Mouse (Mus musculus) lung, postnatal 0 days (tissue): ENCODE data around the gene Guca1b. TPM values are rescaled to one million over a fixed set of nuclear protein-coding genes. Genes with fewer than 3 reads are reported as not detected.
A peak's percentile ranks its signal among the peaks of the same experiment; 100 is the strongest.

Source experiments
- ATAC-seq: fragments of 200-750 bp; cut with Nextera tagmentation; 2 replicates; pipeline ENCODE4 v1.8.0; 2017; ENCODE audit warnings: moderate library complexity
- DNase-seq: peaks from one replicate; pipeline ENCODE4 v3.0.0-alpha.2; 2016; ENCODE audit warnings: low spot score
- H3K27ac ChIP-seq: fragments of 300-500 bp; sonication (generic); 2 replicates; pipeline ENCODE4 v1.5.1; 2014; ENCODE audit warnings: antibody characterized with exemption, mild to moderate bottlenecking, low read length, mixed read lengths
- H3K27me3 ChIP-seq: fragments of 300-500 bp; sonication (generic); replicated peaks from 2 replicates; pipeline ENCODE4 v1.6.1; 2014; ENCODE audit warnings: low read length, mixed read lengths; ENCODE audit not compliant: insufficient read depth
- H3K36me3 ChIP-seq: fragments of 300-500 bp; sonication (generic); 2 replicates; pipeline ENCODE4 v1.6.1; 2014; ENCODE audit warnings: low read length, mixed read lengths; ENCODE audit not compliant: insufficient read depth
- H3K4me1 ChIP-seq: fragments of 300-500 bp; sonication (generic); 2 replicates; pipeline ENCODE4 v1.6.1; 2014; ENCODE audit warnings: antibody characterized with exemption, low read depth, low read length, mixed read lengths; ENCODE audit not compliant: insufficient read depth
- H3K4me2 ChIP-seq: fragments of 300-500 bp; sonication (generic); replicated peaks from 2 replicates; pipeline ENCODE4 v1.6.1; 2014; ENCODE audit warnings: low read depth, mild to moderate bottlenecking, low read length, moderate library complexity, mixed read lengths
- H3K4me3 ChIP-seq: fragments of 300-500 bp; sonication (generic); 2 replicates; pipeline ENCODE4 v1.5.1; 2014; ENCODE audit warnings: low read depth, low read length
- H3K9ac ChIP-seq: fragments of 300-500 bp; sonication (generic); replicated peaks from 2 replicates; pipeline ENCODE4 v1.6.1; 2014; ENCODE audit warnings: low read depth, mild to moderate bottlenecking
- H3K9me3 ChIP-seq: fragments of 300-500 bp; sonication (generic); 2 replicates; pipeline ENCODE4 v1.6.1; 2016; ENCODE audit warnings: low read length, mixed read lengths
- CTCF ChIP-seq: IDR thresholded peaks from 2 replicates; pipeline ENCODE4 v1.5.1; 2016; ENCODE audit warnings: antibody characterized with exemption, mild to moderate bottlenecking
- EP300 ChIP-seq: IDR thresholded peaks from 2 replicates; pipeline ENCODE4 v1.6.1; 2016; ENCODE audit warnings: antibody characterized with exemption, mild to moderate bottlenecking, control low read depth
- WGBS: fragments of 180-500 bp; shearing (Covaris S2); extraction: QIAGEN DNeasy Blood & Tissue Kit; methylation state at CpG from one replicate; pipeline ENCODE4 v1.1.7; 2014; 5-methylcytosine and 5-hydroxymethylcytosine counted together
- polyA plus RNA-seq: library from polyadenylated mRNA; unstranded; fragments of >200 nt; fragmentation: Nextera tagmentation; extraction: Ambion mirVana; gene quantifications from 2 replicates; pipeline ENCODE4 v1.2.1, GENCODE M21; 2015

Guca1b gene
- polyA plus RNA-seq = 0.23 and 0.43 TPM in 2 replicates

DNA sequence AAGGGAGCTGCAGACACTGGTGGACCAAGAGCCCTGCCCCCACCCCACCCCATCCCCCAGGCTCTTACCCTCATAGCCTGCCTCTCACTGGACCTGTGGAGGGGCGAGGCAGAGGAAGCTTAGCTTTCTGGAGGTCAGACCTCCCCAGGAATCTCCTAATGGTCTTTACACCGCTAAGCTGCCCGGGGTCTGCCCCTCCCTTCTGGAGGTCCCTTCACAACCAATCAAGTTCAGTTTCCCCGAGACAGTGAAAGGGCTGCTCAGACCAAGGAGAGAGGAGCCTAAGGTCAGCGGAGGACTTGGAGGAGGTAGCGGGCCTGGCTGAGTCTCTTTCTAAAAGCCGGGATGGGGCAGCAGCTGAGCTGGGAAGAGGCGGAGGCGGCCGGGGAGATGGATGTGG, at the start of gene Guca1b:
TSS of gene Guca1b (plus strand) at position 249 of the 400 bp plus-strand sequence.
- Histone ChIP-seq H3K4me1 (no peaks in the 10 kb centered on the region), H3K4me2 (no peak within 1 kb of the TSS), H3K4me3 (no peak within 1 kb of the TSS), H3K9ac (no peak within 1 kb of the TSS), H3K36me3 (no peaks in the 10 kb centered on the region), H3K27me3 (no peaks in the 10 kb centered on the region), H3K27ac (no peak within 1 kb of the TSS), H3K9me3 (no peaks in the 10 kb centered on the region)
- DNase-seq (no peak), ATAC-seq (no peak)
- 41% methylated on average over 10 of the region's 10 CpGs for WGBS
- no peak for TF ChIP-seq EP300
- TF ChIP-seq CTCF = no peak

DNA sequence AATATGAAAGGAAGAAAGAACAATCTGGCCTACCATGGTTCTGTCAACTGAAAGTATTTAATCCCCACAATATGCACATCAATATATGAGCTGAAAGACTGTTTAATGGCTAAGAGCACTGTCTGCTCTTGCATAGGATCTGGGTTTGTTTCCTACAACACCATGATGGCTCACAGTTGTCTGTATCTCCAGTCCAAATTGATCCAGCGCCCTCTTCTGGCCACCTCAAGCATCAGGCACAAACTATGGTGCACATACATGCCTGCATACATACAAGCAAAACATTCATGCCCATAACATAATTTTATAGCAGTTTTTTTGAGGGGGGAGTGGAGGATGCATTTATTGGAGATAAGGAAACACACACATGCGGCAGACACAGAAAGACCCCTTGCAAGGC, 42.1 kb upstream of the Guca1b start:
- peaks cover 25% of the 10 kb centered on the region for H3K36me3 ChIP-seq
- no peak for TF ChIP-seq EP300
- TF ChIP-seq CTCF = peak; percentile 23; the same call in 1 of the 2 replicates
- H3K9ac ChIP-seq = no peak overlapping the region
- H3K4me1 ChIP-seq = no peaks in the 10 kb centered on the region
- H3K27ac ChIP-seq = no peak overlapping the region
- H3K9me3 ChIP-seq = no peaks in the 10 kb centered on the region
- WGBS = 85% methylated on average over 2 of the region's 2 CpGs
- H3K4me2 ChIP-seq = no peak overlapping the region
- no peak for ATAC-seq
- no peak for DNase-seq
- H3K27me3 ChIP-seq = no peaks in the 10 kb centered on the region
- H3K4me3 ChIP-seq = no peak overlapping the region

DNA sequence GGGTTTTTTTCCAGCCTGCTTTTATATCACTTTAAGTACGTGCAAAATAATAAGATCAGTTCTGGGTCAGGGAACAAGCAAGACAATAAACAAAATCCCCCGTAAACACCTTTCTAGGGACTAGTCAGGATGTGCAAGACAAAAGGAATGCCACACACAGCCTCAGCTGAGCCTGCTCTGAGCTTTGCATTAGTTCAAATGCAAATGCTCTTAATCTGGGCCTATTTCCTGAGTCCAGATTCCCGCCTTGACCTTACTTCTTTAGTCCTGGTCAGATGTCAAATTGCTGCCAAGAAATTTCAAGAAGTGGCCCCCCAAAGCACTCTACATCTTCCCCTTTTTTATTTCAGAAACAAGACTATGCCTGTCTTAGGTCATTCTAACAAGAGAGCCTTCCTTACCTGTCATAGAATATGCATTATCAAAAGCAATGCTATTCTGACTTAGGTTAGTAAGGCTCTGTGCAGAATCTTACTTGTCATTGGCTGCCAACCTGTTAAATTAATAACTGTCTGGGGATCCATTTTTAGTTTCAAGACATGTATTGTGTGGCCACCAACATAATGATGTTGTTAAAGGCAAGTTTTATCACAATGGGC, 35.4 kb upstream of the Guca1b start:
- no peak overlapping the region for H3K4me2 ChIP-seq
- DNase-seq (no peak), ATAC-seq (no peak)
- TF ChIP-seq CTCF (no peak), EP300 (no peak)
- peaks cover 50% of the 10 kb centered on the region for H3K36me3 ChIP-seq
- no peaks in the 10 kb centered on the region for H3K4me1 ChIP-seq
- no peak overlapping the region for H3K9ac ChIP-seq
- peaks cover 5% of the 10 kb centered on the region for H3K9me3 ChIP-seq
- H3K27me3 ChIP-seq = no peaks in the 10 kb centered on the region
- no peak overlapping the region for H3K4me3 ChIP-seq
- H3K27ac ChIP-seq = no peak overlapping the region
- 95% methylated on average over 3 of the region's 3 CpGs for WGBS

DNA sequence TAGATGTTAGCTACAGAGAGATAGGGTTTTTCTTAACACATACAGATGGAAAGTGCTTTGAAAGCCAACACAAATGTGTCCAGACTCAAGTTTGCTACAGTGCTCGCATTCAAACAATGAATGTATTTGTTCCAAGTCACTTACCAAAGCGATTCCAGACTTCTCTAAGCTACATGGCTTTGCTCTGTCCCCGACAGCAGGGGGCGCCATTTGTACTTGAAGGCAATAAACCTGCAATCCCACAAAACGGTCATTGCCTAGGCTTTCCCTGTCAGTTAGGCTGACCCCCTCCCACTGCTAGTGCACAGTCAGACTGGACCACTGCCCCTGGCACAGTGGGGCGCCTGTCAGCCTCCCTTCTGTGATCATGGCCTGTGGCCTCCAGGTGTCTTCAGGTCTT, 25.2 kb upstream of the Guca1b start:
- TF ChIP-seq CTCF = peak; percentile 66
- no peak for TF ChIP-seq EP300
- WGBS = 50% methylated on average over 6 of the region's 6 CpGs
- no peaks in the 10 kb centered on the region for H3K9me3 ChIP-seq
- no peak overlapping the region for H3K27ac ChIP-seq
- no peaks in the 10 kb centered on the region for H3K27me3 ChIP-seq
- ATAC-seq = no peak
- DNase-seq = peak; percentile 42
- H3K36me3 ChIP-seq = peaks cover 9% of the 10 kb centered on the region; the same call in 1 of the 2 replicates
- H3K9ac ChIP-seq = no peak overlapping the region
- no peak overlapping the region for H3K4me2 ChIP-seq
- H3K4me1 ChIP-seq = no peaks in the 10 kb centered on the region
- H3K4me3 ChIP-seq = no peak overlapping the region

DNA sequence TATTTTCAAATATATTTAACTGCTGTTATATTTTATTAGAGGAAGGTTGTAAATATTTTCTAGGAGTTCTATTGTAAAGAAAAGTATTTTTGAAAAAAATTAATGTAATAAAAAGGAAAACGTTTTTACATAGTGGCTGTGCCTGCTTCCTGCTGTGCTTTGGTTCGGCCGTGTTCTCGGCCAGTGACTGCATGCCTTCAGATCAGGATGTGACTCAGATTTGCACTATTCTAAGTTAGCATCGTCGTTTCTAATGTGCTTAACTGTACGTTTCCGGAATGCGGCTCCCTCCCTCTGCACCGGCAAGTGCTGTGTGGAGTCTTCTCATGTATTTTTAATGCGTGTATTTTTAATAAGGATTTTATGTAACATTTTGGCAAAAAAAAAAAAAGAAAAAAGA, 23.9 kb upstream of the Guca1b start:
- DNase-seq = no peak
- WGBS = 70% methylated on average over 11 of the region's 11 CpGs
- H3K4me2 ChIP-seq = no peak overlapping the region
- no peak overlapping the region for H3K27ac ChIP-seq
- H3K4me3 ChIP-seq = no peak overlapping the region
- no peaks in the 10 kb centered on the region for H3K4me1 ChIP-seq
- no peaks in the 10 kb centered on the region for H3K9me3 ChIP-seq
- H3K9ac ChIP-seq = no peak overlapping the region
- peaks cover 9% of the 10 kb centered on the region; the same call in 1 of the 2 replicates for H3K36me3 ChIP-seq
- no peaks in the 10 kb centered on the region for H3K27me3 ChIP-seq
- no peak for ATAC-seq
- TF ChIP-seq EP300 (no peak), CTCF (no peak)

DNA sequence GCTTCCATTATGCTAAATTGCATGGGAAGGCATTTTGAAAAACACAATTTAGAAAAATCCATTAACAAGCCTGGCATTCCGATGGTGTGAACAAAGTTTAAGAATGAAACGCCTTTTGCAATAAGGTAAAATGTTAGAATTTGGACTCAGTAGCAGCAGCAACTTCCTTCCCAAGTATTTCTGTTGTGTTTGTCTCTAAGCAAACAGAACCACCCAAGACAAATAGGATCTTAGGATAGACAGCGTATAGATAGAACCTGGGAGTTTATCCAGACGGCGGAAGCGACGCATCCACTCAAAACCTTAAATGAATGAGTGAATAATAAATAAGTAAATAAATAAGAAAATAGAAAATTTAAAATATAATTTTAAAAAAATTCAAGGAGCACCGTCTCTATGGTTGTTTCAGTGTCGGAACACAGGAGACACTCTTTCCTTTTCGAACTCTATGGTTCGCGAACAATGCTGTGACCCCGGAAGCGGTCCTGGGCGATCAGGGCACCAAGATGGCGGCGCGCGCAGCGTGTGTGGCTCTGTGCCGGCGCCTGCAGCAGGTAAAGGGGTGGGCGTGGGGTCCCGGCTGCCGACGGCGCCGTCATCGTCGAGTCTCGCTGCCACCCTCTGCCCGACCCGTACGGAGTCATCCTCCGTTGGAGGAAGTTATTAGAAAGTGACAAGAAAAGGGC, 16.6 kb upstream of the Guca1b start, which contains the start of gene Mrps10:
TSS of gene Mrps10 (plus strand) at position 487 of the 686 bp plus-strand sequence.
- H3K4me2 ChIP-seq = peak within 1 kb of the TSS; percentile 85
- peak; percentile 23 for TF ChIP-seq CTCF
- TF ChIP-seq EP300 = no peak
- H3K4me1 ChIP-seq = peaks cover 7% of the 10 kb centered on the region; the same call in 1 of the 2 replicates
- DNase-seq (peak; percentile 94), ATAC-seq (peak; percentile 93)
- no peak within 1 kb of the TSS; the same call in 1 of the 2 replicates for H3K27ac ChIP-seq
- WGBS = 4% methylated on average over 35 of the region's 35 CpGs
- H3K27me3 ChIP-seq = no peaks in the 10 kb centered on the region
- peaks cover 9% of the 10 kb centered on the region; the same call in 1 of the 2 replicates for H3K36me3 ChIP-seq
- H3K4me3 ChIP-seq = peak within 1 kb of the TSS; percentile 64
- no peaks in the 10 kb centered on the region for H3K9me3 ChIP-seq
- H3K9ac ChIP-seq = peak within 1 kb of the TSS; percentile 37
